Mouse (Mus musculus): ENCODE results near the gene Mslnl. TPM values are rescaled to one million over a fixed set of nuclear protein-coding genes. Genes with fewer than 3 reads are reported as not detected.
"Not testable (repeated sequence)": the region's sequence is repeated elsewhere in the genome, so short reads cannot be mapped to it uniquely, and the experiment has no call there.

Gene Mslnl
- total RNA-seq, 2 experiments from 2014 or later = not detected

DNA sequence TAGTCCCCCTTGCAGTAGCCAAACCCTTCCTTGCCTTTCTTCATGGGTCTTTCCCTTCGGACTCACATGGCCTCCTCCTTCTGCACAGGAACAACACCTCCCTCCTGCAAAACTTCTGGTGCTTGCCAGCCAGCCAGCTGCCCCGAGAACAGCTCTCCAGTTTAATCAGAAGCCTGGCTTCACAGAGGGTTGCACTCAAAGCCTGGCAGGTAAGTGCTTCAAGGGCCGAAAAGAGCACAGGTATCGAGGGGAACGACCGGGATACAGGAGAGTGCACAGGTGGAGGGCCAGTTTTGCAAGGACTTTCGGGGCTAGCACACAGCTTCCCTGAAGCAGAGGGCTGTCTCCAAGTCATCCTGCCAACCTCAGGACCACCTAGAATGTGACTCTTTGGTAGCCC is 3.0 kb downstream of the Mslnl start:
- no peak for ATAC-seq (replicated peaks; ENCODE audit: low FRiP score, low TSS enrichment, poor library complexity, severe bottlenecking)

DNA sequence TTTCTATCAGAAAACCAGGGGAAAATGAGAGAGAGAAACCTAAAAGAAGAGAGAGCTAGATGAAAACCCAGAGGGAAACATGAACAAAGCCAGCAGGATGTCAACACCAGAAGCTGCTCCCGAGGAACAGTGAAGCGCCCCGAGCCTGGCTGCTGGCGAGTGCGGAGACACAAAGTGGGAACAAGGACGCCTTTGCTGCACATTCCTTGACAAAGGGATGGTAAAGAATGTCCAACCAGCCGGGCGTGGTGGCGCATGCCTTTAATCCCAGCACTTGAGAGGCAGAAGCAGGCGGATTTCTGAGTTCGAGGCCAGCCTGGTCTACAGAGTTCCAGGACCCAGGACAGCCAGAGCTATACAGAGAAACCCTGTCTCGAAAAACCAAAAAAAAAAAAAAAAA is 5.6 kb downstream of the Mslnl start:
- ATAC-seq (replicated peaks; ENCODE audit: low FRiP score, low TSS enrichment, poor library complexity, severe bottlenecking) = not testable (repeated sequence)

DNA sequence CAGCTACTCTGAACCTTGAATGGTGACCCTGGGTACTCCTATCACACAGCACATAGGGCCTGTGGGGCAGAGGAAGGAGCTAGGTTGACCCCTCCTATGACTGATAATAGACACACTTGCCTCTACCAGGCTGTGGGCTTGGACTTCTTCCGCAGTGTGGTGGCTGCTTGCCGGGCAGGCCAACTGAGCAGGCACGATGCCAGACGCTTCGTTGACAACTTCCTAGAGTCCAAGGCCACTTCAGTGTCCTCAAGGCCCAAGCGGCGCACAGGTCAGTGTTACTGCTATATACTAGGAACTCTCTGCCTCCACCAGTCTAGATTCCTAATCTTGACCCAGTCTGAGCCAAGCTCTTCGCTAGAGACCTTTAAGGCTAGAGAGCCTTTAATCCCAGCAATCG is 8.0 kb downstream of the Mslnl start:
- ATAC-seq (replicated peaks; ENCODE audit: low FRiP score, low TSS enrichment, poor library complexity, severe bottlenecking) = no peak

- no peak for ATAC-seq (replicated peaks; ENCODE audit: low FRiP score, low TSS enrichment, poor library complexity, severe bottlenecking)
Observed at GRCm38 (mm10) chr17:25744311-25744710, 8.5 kb downstream of the Mslnl start.

DNA sequence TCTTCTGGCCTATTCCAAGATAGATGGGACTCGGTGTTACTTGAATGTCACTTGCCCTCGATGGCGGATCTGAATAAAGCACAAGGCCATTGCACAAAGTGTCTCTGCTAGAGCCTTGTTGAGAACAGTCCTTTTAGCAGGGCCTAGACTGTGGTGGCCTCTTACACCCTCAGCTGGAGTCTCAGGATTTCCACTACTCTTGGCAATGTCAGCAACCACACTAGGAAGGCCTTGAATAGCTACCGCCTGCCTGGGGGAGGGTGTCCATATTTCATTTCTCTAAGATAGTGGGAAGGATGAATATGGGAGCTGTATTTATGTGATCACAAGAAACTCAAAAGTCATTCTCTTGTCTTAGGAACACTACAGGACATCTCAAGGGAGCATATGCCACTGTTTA is 12.4 kb downstream of the Mslnl start:
- ATAC-seq (replicated peaks; ENCODE audit: low FRiP score, low TSS enrichment, poor library complexity, severe bottlenecking) = no peak

DNA sequence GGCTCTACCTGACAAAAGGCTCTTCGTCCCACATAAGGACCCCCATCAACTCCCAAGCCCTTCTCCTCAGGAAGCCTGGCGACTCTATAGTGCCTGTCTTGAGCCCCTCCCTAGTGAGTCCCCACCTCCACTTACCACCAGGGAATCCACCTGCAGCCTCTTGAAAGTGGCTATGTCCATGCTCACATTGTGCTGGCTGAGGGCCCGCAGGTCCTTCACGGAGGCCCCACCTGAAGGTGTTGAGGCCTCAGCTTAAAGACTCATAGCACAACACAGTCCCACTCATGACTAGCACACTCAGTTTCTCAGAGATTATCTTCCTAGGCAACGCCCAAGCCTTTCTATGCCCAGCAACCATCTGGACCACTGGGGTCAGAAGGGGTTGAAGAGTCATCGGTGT is 13.5 kb downstream of the Mslnl start:
- no peak for ATAC-seq (replicated peaks; ENCODE audit: low FRiP score, low TSS enrichment, poor library complexity, severe bottlenecking)

GRCm38 (mm10) chr17:25751446-25751845 is 15.6 kb downstream of the Mslnl start:
- no peak for ATAC-seq (replicated peaks; ENCODE audit: low FRiP score, low TSS enrichment, poor library complexity, severe bottlenecking)

DNA sequence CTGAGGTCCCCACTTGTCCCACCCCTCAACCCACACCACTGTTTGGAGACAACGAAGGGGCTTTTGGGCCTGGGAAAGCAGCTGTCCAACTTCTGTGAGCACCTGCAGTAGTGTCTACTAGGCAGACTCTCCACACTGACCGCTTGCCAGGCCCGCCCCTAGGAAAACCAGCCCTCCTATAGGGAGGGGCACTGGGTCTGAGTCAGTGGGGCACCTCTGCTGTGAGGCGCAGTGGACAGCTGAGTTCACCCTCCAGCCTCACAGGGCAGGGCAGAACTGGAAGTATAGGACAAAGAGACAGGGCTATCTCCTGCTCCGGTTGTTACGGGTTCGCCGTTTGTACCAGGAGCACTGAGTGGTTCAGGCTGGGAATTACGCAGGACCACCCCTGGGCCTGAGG is 18.4 kb downstream of the Mslnl start, which contains the start of gene Msln:
Gene Msln (minus strand): TSS at position 138 of the 400 bp plus-strand sequence.
- ATAC-seq (replicated peaks; ENCODE audit: low FRiP score, low TSS enrichment, poor library complexity, severe bottlenecking) = no peak

- ATAC-seq (replicated peaks; ENCODE audit: low FRiP score, low TSS enrichment, poor library complexity, severe bottlenecking) = no peak
Observed at GRCm38 (mm10) chr17:25755086-25755485, 19.2 kb downstream of the Mslnl start.

DNA sequence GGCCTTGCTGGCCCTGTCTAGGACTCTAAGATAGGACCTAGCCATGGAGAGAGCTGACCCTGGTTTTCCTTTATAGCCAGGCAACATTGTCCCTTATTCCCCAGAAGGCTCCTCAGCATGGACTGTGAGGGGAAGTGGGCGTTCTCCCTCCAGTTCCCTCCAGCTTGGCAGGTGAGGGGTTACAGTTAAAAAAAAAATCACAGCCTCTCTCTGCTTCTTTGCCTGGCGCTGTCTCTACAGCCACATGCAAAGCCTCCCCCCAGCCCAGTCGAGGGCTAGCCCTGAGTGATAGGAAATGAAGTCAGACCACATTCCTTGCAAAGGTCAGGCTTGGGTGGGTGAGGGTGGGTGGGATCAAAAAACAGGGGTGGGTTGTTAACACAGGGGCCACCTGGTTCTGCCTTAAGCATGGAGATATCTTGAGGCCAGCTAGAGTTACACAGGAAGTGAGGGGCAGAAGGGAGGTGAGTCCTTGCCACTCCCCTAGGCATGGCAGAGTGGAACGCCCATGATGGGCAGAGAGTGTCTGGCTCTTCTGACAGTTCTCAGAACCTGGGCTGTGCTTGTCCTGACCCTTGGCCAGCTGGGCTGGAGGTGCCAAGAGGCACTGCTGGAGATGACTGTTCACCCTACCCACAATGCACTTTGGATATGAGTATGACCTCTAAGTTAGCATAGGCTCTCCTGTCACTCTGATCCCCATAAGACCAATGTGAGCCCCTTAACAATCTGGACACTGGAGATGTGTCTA is 20.0 kb downstream of the Mslnl start:
- no peak for ATAC-seq (replicated peaks; ENCODE audit: low FRiP score, low TSS enrichment, poor library complexity, severe bottlenecking)

DNA sequence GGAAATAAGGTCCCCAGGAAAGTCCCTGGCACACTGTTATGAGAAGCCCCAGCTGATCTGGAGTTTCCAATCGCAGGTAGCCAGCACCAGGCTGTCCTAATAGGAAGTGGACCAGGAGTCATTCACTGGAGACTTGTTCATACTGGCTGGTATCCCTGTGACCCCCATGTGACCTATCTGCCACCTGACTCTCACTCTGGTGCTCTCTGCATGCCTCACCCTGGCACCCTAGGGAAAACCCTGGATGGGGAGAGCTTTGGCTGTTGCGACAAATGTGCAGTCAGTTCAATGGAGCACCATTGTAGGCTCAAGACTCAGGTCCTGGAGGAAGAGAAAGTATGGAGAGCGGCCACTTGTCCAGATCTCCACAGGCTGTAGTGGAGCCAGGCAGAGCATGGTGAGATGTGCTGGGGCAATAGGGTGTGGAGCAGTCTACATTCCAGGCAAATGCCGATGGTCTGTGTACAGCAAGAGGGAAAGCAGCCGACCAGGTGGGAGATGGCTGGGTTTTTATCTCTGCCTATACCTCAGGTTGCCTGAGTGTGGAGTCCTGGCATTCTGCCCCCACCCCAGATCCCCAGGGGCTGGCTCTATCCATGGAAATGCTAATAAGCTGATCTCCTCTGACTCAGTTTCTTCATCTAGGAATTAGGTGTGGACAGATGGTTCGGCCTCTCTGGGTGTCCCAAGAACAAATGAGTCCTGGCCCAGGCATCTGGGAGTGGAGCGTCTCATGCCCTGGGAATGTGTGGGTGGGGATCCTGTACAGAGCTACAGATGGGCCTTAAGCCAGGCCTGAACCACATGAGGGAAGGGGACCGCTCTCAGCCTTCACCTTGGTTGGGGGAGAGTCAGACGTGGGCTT is 20.8 kb downstream of the Mslnl start:
- no peak for ATAC-seq (replicated peaks; ENCODE audit: low FRiP score, low TSS enrichment, poor library complexity, severe bottlenecking)

GRCm38 (mm10) chr17:25757691-25758090 is 21.8 kb downstream of the Mslnl start:
- ATAC-seq (replicated peaks; ENCODE audit: low FRiP score, low TSS enrichment, poor library complexity, severe bottlenecking) = no peak

GRCm38 (mm10) chr17:25760148-25760547 is 24.3 kb downstream of the Mslnl start:
- ATAC-seq (replicated peaks; ENCODE audit: low FRiP score, low TSS enrichment, poor library complexity, severe bottlenecking) = no peak

DNA sequence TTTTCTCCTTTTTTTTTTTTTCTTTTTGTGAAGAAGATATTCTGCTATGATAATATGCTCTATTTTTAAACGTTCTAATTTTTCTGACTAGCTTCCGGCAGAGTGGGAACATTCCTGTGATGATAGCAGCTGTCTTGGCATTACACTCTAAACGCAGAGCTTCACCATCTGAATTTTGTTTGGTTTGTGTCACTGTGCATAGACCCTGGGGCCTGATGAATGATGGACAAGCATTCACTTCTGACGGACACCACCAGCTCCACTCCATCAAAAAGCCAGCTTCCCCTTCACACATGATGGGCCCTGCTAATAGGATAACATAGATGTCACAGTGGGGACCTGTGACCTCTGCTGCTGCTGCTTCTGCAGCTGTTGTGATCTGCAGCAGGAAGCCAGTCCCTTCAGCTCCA is 25.7 kb downstream of the Mslnl start:
- no peak for ATAC-seq (replicated peaks; ENCODE audit: low FRiP score, low TSS enrichment, poor library complexity, severe bottlenecking)

GRCm38 (mm10) chr17:25762591-25762990 is 26.7 kb downstream of the Mslnl start:
- ATAC-seq (replicated peaks; ENCODE audit: low FRiP score, low TSS enrichment, poor library complexity, severe bottlenecking) = no peak

GRCm38 (mm10) chr17:25765886-25766285 is 30.0 kb downstream of the Mslnl start:
- ATAC-seq (replicated peaks; ENCODE audit: low FRiP score, low TSS enrichment, poor library complexity, severe bottlenecking) = no peak

DNA sequence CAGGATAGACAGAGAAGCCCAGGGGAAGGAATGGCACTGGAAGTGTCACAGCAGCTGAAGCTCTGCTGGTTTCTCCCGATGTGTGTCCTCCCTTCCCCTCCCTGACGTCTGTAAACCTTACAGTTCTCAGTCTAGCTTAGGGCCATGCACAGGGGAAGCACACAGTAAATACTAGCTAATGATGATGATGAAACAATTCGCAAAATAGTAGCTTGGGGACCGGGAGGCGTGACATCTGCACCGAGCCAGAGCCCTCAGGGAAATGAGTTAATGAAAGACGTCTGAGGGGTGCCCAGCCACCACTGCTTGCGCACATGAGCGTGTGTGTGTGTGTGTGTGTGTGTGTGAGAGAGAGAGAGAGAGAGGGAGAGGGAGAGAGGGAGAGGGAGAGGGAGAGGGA is 33.5 kb downstream of the Mslnl start:
- ATAC-seq (replicated peaks; ENCODE audit: low FRiP score, low TSS enrichment, poor library complexity, severe bottlenecking) = no peak

GRCm38 (mm10) chr17:25773549-25774120 is 37.8 kb downstream of the Mslnl start, which contains the start of gene Narfl:
Gene Narfl, plus strand, starts transcription at chr17:25773776.
- peak; percentile 96 for ATAC-seq (replicated peaks; ENCODE audit: low FRiP score, low TSS enrichment, poor library complexity, severe bottlenecking)

GRCm38 (mm10) chr17:25775318-25776062 is 39.6 kb downstream of the Mslnl start:
- no peak for ATAC-seq (replicated peaks; ENCODE audit: low FRiP score, low TSS enrichment, poor library complexity, severe bottlenecking)

DNA sequence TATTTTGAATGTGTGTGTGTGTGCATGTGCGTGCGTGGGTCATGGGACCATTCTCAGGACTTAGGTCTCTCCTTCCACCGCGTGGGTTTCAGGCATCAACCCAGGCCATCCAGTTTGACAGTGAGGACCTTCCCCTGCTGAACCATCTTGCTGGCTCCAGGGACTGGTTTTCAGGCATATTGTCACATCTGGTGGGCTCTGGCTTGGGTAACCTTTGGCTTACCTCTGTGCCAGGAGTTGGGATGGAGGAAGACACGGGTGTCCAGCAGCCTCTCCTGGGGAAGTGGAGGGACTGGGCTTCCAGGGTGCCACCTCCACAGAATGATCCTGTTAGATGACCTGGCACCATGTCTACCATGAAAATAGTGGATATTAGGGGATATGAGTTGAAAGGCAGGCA is 42.1 kb downstream of the Mslnl start:
- ATAC-seq (replicated peaks; ENCODE audit: low FRiP score, low TSS enrichment, poor library complexity, severe bottlenecking) = no peak
